Mouse (Mus musculus) hindbrain, embryonic 16.5 days (tissue): ENCODE results near the gene Add3. TPM values are rescaled to one million over a fixed set of nuclear protein-coding genes. Genes with fewer than 3 reads are reported as not detected.

Experiments
- ATAC-seq: fragments of 200-750 bp; cut with Nextera tagmentation; 2 replicates; pipeline ENCODE4 v1.8.0; 2017; ENCODE audit warnings: moderate TSS enrichment, moderate library complexity
- H3K27ac ChIP-seq: fragments of 300-500 bp; sonication (generic); 2 replicates; pipeline ENCODE4 v1.5.1; 2014; ENCODE audit warnings: low read depth, mild to moderate bottlenecking, control low read depth, low read length, moderate library complexity
- H3K27me3 ChIP-seq: fragments of 300-500 bp; sonication (generic); replicated peaks from 2 replicates; pipeline ENCODE4 v1.6.1; 2014; ENCODE audit warnings: low read length; ENCODE audit not compliant: control insufficient read depth, insufficient read depth
- H3K36me3 ChIP-seq: fragments of 300-500 bp; sonication (generic); 2 replicates; pipeline ENCODE4 v1.6.1; 2014; ENCODE audit warnings: mild to moderate bottlenecking, low read length, moderate library complexity, mixed read lengths; ENCODE audit not compliant: control insufficient read depth, insufficient read depth
- H3K4me1 ChIP-seq: fragments of 300-500 bp; sonication (generic); 2 replicates; pipeline ENCODE4 v1.6.1; 2014; ENCODE audit warnings: low read depth, low read length; ENCODE audit not compliant: control insufficient read depth, insufficient read depth
- H3K4me2 ChIP-seq: fragments of 300-500 bp; sonication (generic); 2 replicates; pipeline ENCODE4 v1.6.1; 2014; ENCODE audit warnings: mild to moderate bottlenecking, low read length, control low read depth, moderate library complexity
- H3K4me3 ChIP-seq: fragments of 300-500 bp; sonication (generic); 2 replicates; pipeline ENCODE4 v1.5.1; 2014; ENCODE audit warnings: mild to moderate bottlenecking, low read length, control low read depth, moderate library complexity
- H3K9ac ChIP-seq: fragments of 300-500 bp; sonication (generic); 2 replicates; pipeline ENCODE4 v1.6.1; 2014; ENCODE audit warnings: low read depth, mild to moderate bottlenecking, control low read depth, low read length, moderate library complexity
- H3K9me3 ChIP-seq: fragments of 300-500 bp; sonication (generic); 2 replicates; pipeline ENCODE4 v1.6.1; 2014; ENCODE audit warnings: mild to moderate bottlenecking, low read length, moderate library complexity; ENCODE audit not compliant: control insufficient read depth
- WGBS: fragments of 180-500 bp; shearing (Covaris S2); extraction: QIAGEN DNeasy Blood & Tissue Kit; methylation state at CpG from one replicate; pipeline ENCODE4 v1.1.7; 2014; 5-methylcytosine and 5-hydroxymethylcytosine counted together
- polyA plus RNA-seq: library from polyadenylated mRNA; unstranded; fragments of >200 nt; fragmentation: Nextera tagmentation; extraction: Ambion mirVana; gene quantifications from 2 replicates; pipeline ENCODE4 v1.2.1, GENCODE M21; 2015

Add3 gene
- polyA plus RNA-seq, 1 experiment from 2014 or later: 51.6 TPM

GRCm38 (mm10) chr19:53156361-53156760 lies 16.1 kb downstream of the Add3 start:
- Histone ChIP-seq H3K4me1 (no peaks in the 10 kb centered on the region), H3K9ac (no peak overlapping the region), H3K4me3 (no peak overlapping the region), H3K36me3 (no peaks in the 10 kb centered on the region), H3K4me2 (no peak overlapping the region), H3K27me3 (no peaks in the 10 kb centered on the region), H3K27ac (no peak overlapping the region), H3K9me3 (no peaks in the 10 kb centered on the region)
- WGBS: 93% methylated on average over 3 of the region's 3 CpGs
- ATAC-seq: no peak

- Histone ChIP-seq H3K36me3 (no peaks in the 10 kb centered on the region), H3K4me1 (no peaks in the 10 kb centered on the region), H3K4me2 (no peak overlapping the region), H3K9me3 (no peaks in the 10 kb centered on the region), H3K9ac (no peak overlapping the region), H3K4me3 (no peak overlapping the region), H3K27me3 (no peaks in the 10 kb centered on the region), H3K27ac (no peak overlapping the region)
- 84% methylated on average over 5 of the region's 5 CpGs for WGBS
- no peak for ATAC-seq
Measured at GRCm38 (mm10) chr19:53157176-53157575, 16.9 kb downstream of the Add3 start.

GRCm38 (mm10) chr19:53159351-53159750 lies 19.1 kb downstream of the Add3 start:
- H3K4me2 ChIP-seq: no peak overlapping the region
- no peaks in the 10 kb centered on the region for H3K9me3 ChIP-seq
- no peak overlapping the region for H3K27ac ChIP-seq
- no peaks in the 10 kb centered on the region for H3K36me3 ChIP-seq
- H3K4me1 ChIP-seq: no peaks in the 10 kb centered on the region
- WGBS: 50% methylated on average over 7 of the region's 7 CpGs
- H3K27me3 ChIP-seq: no peaks in the 10 kb centered on the region
- no peak for ATAC-seq
- H3K9ac ChIP-seq: no peak overlapping the region
- no peak overlapping the region for H3K4me3 ChIP-seq

GRCm38 (mm10) chr19:53162927-53163326 lies 22.7 kb downstream of the Add3 start:
- Histone ChIP-seq H3K27me3 (no peaks in the 10 kb centered on the region), H3K36me3 (no peaks in the 10 kb centered on the region), H3K9me3 (no peaks in the 10 kb centered on the region), H3K4me3 (no peak overlapping the region), H3K27ac (no peak overlapping the region), H3K9ac (no peak overlapping the region), H3K4me2 (no peak overlapping the region), H3K4me1 (peaks cover 12% of the 10 kb centered on the region)
- 88% methylated on average over 6 of the region's 6 CpGs for WGBS
- ATAC-seq: no peak

- H3K4me2 ChIP-seq: no peak overlapping the region
- WGBS: 78% methylated on average over 7 of the region's 7 CpGs
- H3K9ac ChIP-seq: no peak overlapping the region
- no peaks in the 10 kb centered on the region for H3K36me3 ChIP-seq
- no peak for ATAC-seq
- H3K27ac ChIP-seq: no peak overlapping the region
- no peaks in the 10 kb centered on the region for H3K9me3 ChIP-seq
- no peak overlapping the region for H3K4me3 ChIP-seq
- H3K27me3 ChIP-seq: no peaks in the 10 kb centered on the region
- H3K4me1 ChIP-seq: peaks cover 12% of the 10 kb centered on the region
Measured at GRCm38 (mm10) chr19:53164645-53165044, 24.4 kb downstream of the Add3 start.

- H3K27ac ChIP-seq: no peak overlapping the region; the same call in 1 of the 2 replicates
- ATAC-seq: peak; percentile 79
- no peaks in the 10 kb centered on the region for H3K27me3 ChIP-seq
- 26% methylated on average over 4 of the region's 4 CpGs for WGBS
- H3K4me1 ChIP-seq: peaks cover 12% of the 10 kb centered on the region
- H3K4me3 ChIP-seq: no peak overlapping the region
- H3K9me3 ChIP-seq: no peaks in the 10 kb centered on the region
- H3K4me2 ChIP-seq: no peak overlapping the region
- H3K9ac ChIP-seq: no peak overlapping the region
- no peaks in the 10 kb centered on the region for H3K36me3 ChIP-seq
Measured at GRCm38 (mm10) chr19:53165305-53166240, 25.3 kb downstream of the Add3 start.

- Histone ChIP-seq H3K9ac (no peak overlapping the region), H3K36me3 (no peaks in the 10 kb centered on the region), H3K9me3 (no peaks in the 10 kb centered on the region), H3K27ac (peak overlapping the region; percentile 48), H3K4me3 (no peak overlapping the region), H3K4me2 (no peak overlapping the region), H3K4me1 (peaks cover 12% of the 10 kb centered on the region), H3K27me3 (no peaks in the 10 kb centered on the region)
- WGBS: 85% methylated on average over 10 of the region's 10 CpGs
- peak; percentile 56; the same call in 1 of the 2 replicates for ATAC-seq
Measured at GRCm38 (mm10) chr19:53166367-53166766, 26.1 kb downstream of the Add3 start.

- Histone ChIP-seq H3K9me3 (no peaks in the 10 kb centered on the region), H3K4me2 (no peak overlapping the region), H3K27me3 (no peaks in the 10 kb centered on the region), H3K4me1 (peaks cover 12% of the 10 kb centered on the region), H3K4me3 (no peak overlapping the region), H3K36me3 (no peaks in the 10 kb centered on the region), H3K9ac (no peak overlapping the region), H3K27ac (no peak overlapping the region)
- 77% methylated on average over 5 of the region's 5 CpGs for WGBS
- no peak for ATAC-seq
Measured at GRCm38 (mm10) chr19:53168576-53168975, 28.3 kb downstream of the Add3 start.

- no peak for ATAC-seq
- 79% methylated on average over 5 of the region's 5 CpGs for WGBS
- no peak overlapping the region for H3K27ac ChIP-seq
- no peaks in the 10 kb centered on the region for H3K27me3 ChIP-seq
- peaks cover 8% of the 10 kb centered on the region for H3K4me1 ChIP-seq
- no peaks in the 10 kb centered on the region for H3K36me3 ChIP-seq
- no peak overlapping the region for H3K4me3 ChIP-seq
- H3K9ac ChIP-seq: no peak overlapping the region
- H3K4me2 ChIP-seq: no peak overlapping the region
- H3K9me3 ChIP-seq: no peaks in the 10 kb centered on the region
Measured at GRCm38 (mm10) chr19:53170651-53171050, 30.4 kb downstream of the Add3 start.
